Mouse (Mus musculus) CH12.LX (cell line): ENCODE data around the gene Gm21060.

Experiments used
- CTCF ChIP-seq, 2 experiments: IDR thresholded peaks in 1 of 2; conservative IDR thresholded peaks in 1 of 2; 2 replicates each; pipeline ENCODE4 v1.5.1; 2011 to 2012; ENCODE audit warnings: low read depth in 2 of 2, low read length in 2 of 2, improper control_type of control experiment in 1 of 2, inconsistent platforms in 1 of 2, mild to moderate bottlenecking in 1 of 2, moderate library complexity in 1 of 2
- EP300 ChIP-seq: IDR thresholded peaks from 2 replicates; pipeline ENCODE4 v1.6.1; 2011; ENCODE audit warnings: low read length, improper control_type of control experiment
- JUND ChIP-seq: conservative IDR thresholded peaks from 2 replicates; pipeline ENCODE4 v1.6.1; 2011; ENCODE audit warnings: low read depth, low read length, improper control_type of control experiment
- MAX ChIP-seq: IDR thresholded peaks from 2 replicates; pipeline ENCODE4 v1.6.1; 2011; ENCODE audit warnings: low read length, improper control_type of control experiment
- MAZ ChIP-seq: IDR thresholded peaks from 2 replicates; pipeline ENCODE4 v1.6.1; 2012; ENCODE audit warnings: low read depth, mild to moderate bottlenecking, inconsistent platforms, low read length, improper control_type of control experiment, moderate library complexity
- MYC ChIP-seq: IDR thresholded peaks from 2 replicates; pipeline ENCODE4 v1.6.1; 2011; ENCODE audit warnings: low read depth, mild to moderate bottlenecking, improper control_type of control experiment, low read length
- POLR2A ChIP-seq: IDR thresholded peaks from 2 replicates; pipeline ENCODE4 v1.6.1; 2011; ENCODE audit warnings: low read depth, mild to moderate bottlenecking, improper control_type of control experiment, low read length
- TBP ChIP-seq: conservative IDR thresholded peaks from 2 replicates; pipeline ENCODE4 v1.6.1; 2011; ENCODE audit warnings: low read depth, low read length, improper control_type of control experiment
- ZNF384 ChIP-seq: IDR thresholded peaks from 2 replicates; pipeline ENCODE4 v1.6.1; 2012; ENCODE audit warnings: low read depth, low read length, improper control_type of control experiment, inconsistent platforms

GRCm38 (mm10) chr19:61266246-61266615, 30.6 kb downstream of the Gm21060 start:
- TF ChIP-seq POLR2A (no peak), EP300 (no peak), CTCF (conservative IDR thresholded peaks at IDR 0.05 in 1 of 2, IDR thresholded peaks at IDR 0.05 in 1 of 2; ENCODE audit: low read depth in 2 of 2, low read length in 2 of 2) (no peak), MAZ (no peak), TBP (no peak), JUND (no peak), MAX (no peak), ZNF384 (no peak), MYC (no peak)
